ENCODE assay signal across 17 mouse cellular contexts in the genomic region with DNA sequence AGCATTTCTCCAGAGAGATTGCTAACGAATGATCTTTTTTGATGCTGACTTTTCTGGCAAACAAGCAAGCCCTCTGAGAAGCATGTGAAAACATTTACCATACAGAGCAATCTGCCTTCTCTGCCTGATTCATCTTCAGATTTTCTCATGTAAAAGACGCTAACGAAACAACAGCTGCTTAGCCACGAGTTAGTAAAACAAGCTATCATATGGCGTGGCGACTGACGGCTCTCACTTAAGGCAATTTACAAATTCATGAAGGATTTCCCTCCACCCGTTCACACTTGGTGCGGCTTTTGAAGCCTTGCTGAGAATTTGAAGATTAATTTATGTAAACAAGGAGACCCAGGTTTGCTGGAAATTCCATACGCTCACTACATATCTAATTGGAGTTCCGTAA. TPM values are rescaled to one million over a fixed set of nuclear protein-coding genes. Genes with fewer than 3 reads are reported as not detected.
DNase-seq lines count a peak whose midpoint lies in the region; ATAC-seq lines count a peak whose summit lies in the region.
"Had no signal": no experiment of that assay in that cellular context is flagged by ENCODE, and none has a peak within 500 bp of the region (broad histone marks: within the 10 kb centered on the region; RNA-seq: fewer than 3 reads in every experiment).

No protein-coding gene starts in this region.

- H3K27ac ChIP-seq in hindbrain, embryonic 13.5 days = peak overlapping the region; percentile 40; the same call in 1 of the 2 replicates
- no peak overlapping the region for H3K27ac ChIP-seq in hindbrain, embryonic 12.5 days
- no peak overlapping the region for H3K27ac ChIP-seq in neural tube, embryonic 15.5 days (replicated peaks)
- no peak overlapping the region for H3K27ac ChIP-seq in embryonic facial prominence, embryonic 15.5 days (replicated peaks)
- no peak overlapping the region for H3K27ac ChIP-seq in midbrain, embryonic 14.5 days (replicated peaks; ENCODE audit: low read depth, low read length)
- H3K27ac ChIP-seq: embryonic facial prominence, embryonic 13.5 days; intestine, embryonic 15.5 days; kidney, postnatal 0 days; liver, embryonic 14.5 days had no signal

- 51% methylated on average over 11 of the region's 11 CpGs for WGBS in hindbrain, embryonic 13.5 days
- 58% methylated on average over 11 of the region's 11 CpGs for WGBS in hindbrain, embryonic 12.5 days
- WGBS in neural tube, embryonic 15.5 days = 55% methylated on average over 11 of the region's 11 CpGs
- 44% methylated on average over 11 of the region's 11 CpGs for WGBS in embryonic facial prominence, embryonic 15.5 days
- 43% methylated on average over 11 of the region's 11 CpGs for WGBS in midbrain, embryonic 14.5 days

- no peak for DNase-seq in neural tube, embryonic 10.5 days (ENCODE audit: extremely low spot score, low spot score)
- DNase-seq in midbrain, embryonic 14.5 days = peak; percentile 39
- DNase-seq in B cell, adult 2 months = no peak
- DNase-seq: adrenal gland, postnatal 14 days; cerebellum, postnatal 36 days; heart, adult 18-20 months; heart, postnatal 10 days had no signal

- H3K4me1 ChIP-seq in hindbrain, embryonic 13.5 days (replicated peaks) = peaks cover 7% of the 10 kb centered on the region
- H3K4me1 ChIP-seq in hindbrain, embryonic 12.5 days = no peaks in the 10 kb centered on the region
- peaks cover under 1% of the 10 kb centered on the region; the same call in 1 of the 2 replicates for H3K4me1 ChIP-seq in neural tube, embryonic 15.5 days
- peaks cover 6% of the 10 kb centered on the region for H3K4me1 ChIP-seq in embryonic facial prominence, embryonic 15.5 days
- no peaks in the 10 kb centered on the region; the same call in 1 of the 2 replicates for H3K4me1 ChIP-seq in midbrain, embryonic 14.5 days (ENCODE audit: control insufficient read depth, insufficient read depth, low read length)
- H3K4me1 ChIP-seq: intestine, embryonic 15.5 days had no signal

- H3K27me3 ChIP-seq in hindbrain, embryonic 13.5 days = no peaks in the 10 kb centered on the region
- H3K27me3 ChIP-seq in hindbrain, embryonic 12.5 days = no peaks in the 10 kb centered on the region
- no peaks in the 10 kb centered on the region for H3K27me3 ChIP-seq in neural tube, embryonic 15.5 days (replicated peaks)
- H3K27me3 ChIP-seq in embryonic facial prominence, embryonic 15.5 days = no peaks in the 10 kb centered on the region
- H3K27me3 ChIP-seq in midbrain, embryonic 14.5 days (ENCODE audit: control insufficient read depth, insufficient read depth, low read length) = no peaks in the 10 kb centered on the region
- H3K27me3 ChIP-seq: embryonic facial prominence, embryonic 13.5 days; intestine, embryonic 15.5 days had no signal

- H3K9me3 ChIP-seq in hindbrain, embryonic 13.5 days = no peaks in the 10 kb centered on the region
- no peaks in the 10 kb centered on the region for H3K9me3 ChIP-seq in hindbrain, embryonic 12.5 days (replicated peaks)
- H3K9me3 ChIP-seq in neural tube, embryonic 15.5 days (replicated peaks) = no peaks in the 10 kb centered on the region
- no peaks in the 10 kb centered on the region for H3K9me3 ChIP-seq in embryonic facial prominence, embryonic 15.5 days (replicated peaks)
- H3K9me3 ChIP-seq in midbrain, embryonic 14.5 days (ENCODE audit: control insufficient read depth, low read length) = no peaks in the 10 kb centered on the region
- H3K9me3 ChIP-seq: embryonic facial prominence, embryonic 13.5 days; intestine, embryonic 15.5 days had no signal

- peak overlapping the region; percentile 27; the same call in 1 of the 2 replicates for H3K4me2 ChIP-seq in hindbrain, embryonic 13.5 days
- no peak overlapping the region for H3K4me2 ChIP-seq in hindbrain, embryonic 12.5 days (replicated peaks)
- peak overlapping the region; percentile 24 for H3K4me2 ChIP-seq in neural tube, embryonic 15.5 days
- H3K4me2 ChIP-seq in embryonic facial prominence, embryonic 15.5 days (replicated peaks) = peak overlapping the region; percentile 15; the same call in 1 of the 2 replicates
- H3K4me2 ChIP-seq in midbrain, embryonic 14.5 days (ENCODE audit: low read length) = peak overlapping the region; percentile 30; the same call in 1 of the 2 replicates
- H3K4me2 ChIP-seq: embryonic facial prominence, embryonic 13.5 days; intestine, embryonic 15.5 days had no signal

- ATAC-seq in hindbrain, embryonic 13.5 days (ENCODE audit: low FRiP score) = no peak
- ATAC-seq in hindbrain, embryonic 12.5 days (ENCODE audit: low FRiP score) = no peak
- ATAC-seq in neural tube, embryonic 15.5 days (ENCODE audit: low FRiP score) = no peak
- ATAC-seq in embryonic facial prominence, embryonic 15.5 days (ENCODE audit: insufficient number of reproducible peaks, low FRiP score, low TSS enrichment, low read depth) = no peak
- ATAC-seq in midbrain, embryonic 14.5 days (ENCODE audit: low FRiP score, low TSS enrichment) = no peak
- ATAC-seq in granulocyte monocyte progenitor cell, adult 5-6 weeks (replicated peaks; ENCODE audit: poor library complexity, severe bottlenecking) = no peak
- ATAC-seq: intestine, embryonic 15.5 days had no signal

- H3K4me3 ChIP-seq in hindbrain, embryonic 13.5 days = no peak overlapping the region
- H3K4me3 ChIP-seq in hindbrain, embryonic 12.5 days = no peak overlapping the region
- no peak overlapping the region for H3K4me3 ChIP-seq in neural tube, embryonic 15.5 days (replicated peaks)
- no peak overlapping the region for H3K4me3 ChIP-seq in embryonic facial prominence, embryonic 15.5 days (replicated peaks)
- no peak overlapping the region for H3K4me3 ChIP-seq in midbrain, embryonic 14.5 days (replicated peaks; ENCODE audit: low read depth, low read length)
- H3K4me3 ChIP-seq: embryonic facial prominence, embryonic 13.5 days; intestine, embryonic 15.5 days; myocyte had no signal

- no peaks in the 10 kb centered on the region for H3K36me3 ChIP-seq in hindbrain, embryonic 13.5 days
- H3K36me3 ChIP-seq in hindbrain, embryonic 12.5 days = no peaks in the 10 kb centered on the region
- H3K36me3 ChIP-seq in neural tube, embryonic 15.5 days = no peaks in the 10 kb centered on the region
- no peaks in the 10 kb centered on the region for H3K36me3 ChIP-seq in embryonic facial prominence, embryonic 15.5 days
- no peaks in the 10 kb centered on the region for H3K36me3 ChIP-seq in midbrain, embryonic 14.5 days (ENCODE audit: control insufficient read depth, insufficient read depth, low read length)
- H3K36me3 ChIP-seq: embryonic facial prominence, embryonic 13.5 days; intestine, embryonic 15.5 days had no signal

- H3K9ac ChIP-seq in hindbrain, embryonic 13.5 days = no peak overlapping the region
- no peak overlapping the region for H3K9ac ChIP-seq in hindbrain, embryonic 12.5 days
- no peak overlapping the region for H3K9ac ChIP-seq in neural tube, embryonic 15.5 days (replicated peaks)
- H3K9ac ChIP-seq in embryonic facial prominence, embryonic 15.5 days = no peak overlapping the region
- no peak overlapping the region for H3K9ac ChIP-seq in midbrain, embryonic 14.5 days (replicated peaks; ENCODE audit: low read length)
- H3K9ac ChIP-seq: embryonic facial prominence, embryonic 13.5 days; intestine, embryonic 15.5 days; liver, embryonic 14.5 days had no signal

RNA-seq across cellular contexts. Expression of a gene that starts 25.8 kb away (rescaled TPM):
- 12.0 and 13.2 TPM in 2 replicates for polyA plus RNA-seq in hindbrain, embryonic 13.5 days (2015; fragmentation: Nextera tagmentation; extraction: Ambion mirVana)
- 14.3 and 15.6 TPM in 2 replicates for polyA plus RNA-seq in hindbrain, embryonic 12.5 days (2016; fragmentation: Nextera tagmentation; extraction: Ambion mirVana)
- 9.8 and 11.4 TPM in 2 replicates for polyA plus RNA-seq in neural tube, embryonic 15.5 days (2015; fragmentation: Nextera tagmentation; extraction: Ambion mirVana)
- polyA plus RNA-seq in embryonic facial prominence, embryonic 15.5 days (2015; fragmentation: Nextera tagmentation; extraction: Ambion mirVana) = 16.3 and 18.0 TPM in 2 replicates
- 13.4 and 15.6 TPM in 2 replicates for polyA plus RNA-seq in midbrain, embryonic 14.5 days (2014; fragmentation: Nextera tagmentation; extraction: Ambion mirVana)
- total RNA-seq in granulocyte monocyte progenitor cell, adult 5-6 weeks (2014; fragmentation: Nextera tagmentation) = 33.6 and 43.6 TPM in 2 replicates
- 54.3 and 66.2 TPM in 2 replicates for total RNA-seq in granulocyte monocyte progenitor cell, adult 5-6 weeks (2017)
